Mouse (Mus musculus) hindlimb bud, embryonic 11.5 days (tissue): ENCODE results near the gene Ypel1.

Experiments used
- DNase-seq: peaks from one replicate; pipeline ENCODE4 v3.0.0-alpha.2; 2012; ENCODE audit warnings: low read depth, low spot score; ENCODE audit errors: extremely low spot score

Gene Ypel1

DNA sequence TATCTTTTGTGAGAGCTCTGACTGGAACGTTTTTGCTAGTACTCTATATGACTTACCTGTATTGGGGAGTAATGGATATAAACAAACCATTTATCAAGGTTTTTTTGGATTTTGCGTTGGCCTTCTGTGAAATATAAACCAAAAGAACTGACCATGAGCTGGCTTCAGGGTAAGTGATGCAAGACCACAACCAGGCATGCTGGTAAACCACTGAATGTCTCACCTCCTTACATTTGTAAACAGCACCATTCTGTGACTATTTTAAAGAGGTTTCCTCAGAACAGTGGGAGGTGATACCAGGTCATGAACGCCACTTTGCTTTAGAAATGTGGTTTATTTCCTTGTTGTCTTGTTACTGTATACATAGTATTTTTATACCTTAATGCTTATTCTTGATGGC is 16.7 kb downstream of the Ypel1 start:
- DNase-seq, result no peak

DNA sequence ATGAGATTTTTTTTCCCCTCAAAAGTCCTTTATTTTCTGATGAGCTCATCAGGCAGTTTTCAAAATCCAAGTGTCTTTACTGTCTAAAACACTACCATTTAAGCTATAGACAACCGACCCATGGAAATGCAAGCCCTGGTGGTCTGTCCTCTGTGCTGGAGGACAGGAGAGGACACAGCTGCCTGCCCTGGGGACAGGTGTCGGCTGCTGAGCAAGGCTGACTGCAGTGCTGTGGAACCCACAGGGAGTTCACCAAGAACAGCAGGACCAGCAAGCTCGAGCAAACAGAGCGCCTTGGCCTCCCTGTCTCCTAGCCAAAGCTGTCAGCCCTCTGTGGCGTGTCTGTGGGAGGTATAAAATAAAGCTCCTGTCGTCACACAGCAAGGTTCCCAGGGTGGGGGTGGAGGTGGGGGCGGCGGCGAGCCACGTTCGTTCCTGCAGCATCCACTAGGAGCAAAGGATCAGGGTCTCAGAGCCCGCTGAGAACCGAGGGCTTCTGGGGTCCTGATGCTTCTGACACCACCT is 17.2 kb downstream of the Ypel1 start:
- no peak for DNase-seq

DNA sequence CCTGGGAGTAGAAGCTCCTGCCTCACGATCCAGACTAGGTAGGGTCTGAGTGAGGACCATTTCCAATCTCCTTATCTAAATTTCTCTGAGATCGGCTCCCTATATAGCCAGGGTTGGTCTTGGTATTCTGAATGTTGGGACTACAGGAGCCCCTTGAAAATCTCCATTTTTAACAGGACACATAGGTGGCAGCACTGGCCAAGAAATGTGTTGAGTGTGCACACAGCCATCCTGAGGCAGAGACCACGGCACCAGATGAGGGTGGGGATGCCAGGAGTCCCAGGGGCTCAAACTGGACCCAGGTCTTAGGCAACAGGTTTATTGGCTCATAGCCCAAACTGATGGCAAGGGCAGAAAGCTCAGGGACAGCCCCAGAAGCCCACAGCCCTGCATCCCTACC is 18.9 kb downstream of the Ypel1 start:
- DNase-seq, result no peak

DNA sequence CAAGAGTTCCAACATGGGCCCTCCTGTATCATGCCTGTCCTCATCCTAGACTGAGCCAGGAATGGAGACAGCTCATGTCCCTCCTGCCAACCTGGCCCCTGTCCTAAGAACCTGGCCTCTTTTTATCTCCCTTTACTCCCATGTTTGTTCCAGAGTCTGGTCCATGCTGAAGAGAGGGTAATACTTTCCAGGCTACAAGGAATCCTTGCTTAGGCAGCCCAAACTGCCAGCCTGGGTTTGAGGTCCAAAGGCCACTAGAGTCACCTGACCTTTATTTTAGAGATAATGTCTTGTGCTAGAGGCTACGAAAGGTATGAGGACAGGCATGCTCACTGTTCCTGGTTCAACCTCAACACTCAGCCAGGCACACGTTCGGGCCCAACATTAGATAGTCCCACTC is 27.4 kb downstream of the Ypel1 start:
- no peak for DNase-seq

DNA sequence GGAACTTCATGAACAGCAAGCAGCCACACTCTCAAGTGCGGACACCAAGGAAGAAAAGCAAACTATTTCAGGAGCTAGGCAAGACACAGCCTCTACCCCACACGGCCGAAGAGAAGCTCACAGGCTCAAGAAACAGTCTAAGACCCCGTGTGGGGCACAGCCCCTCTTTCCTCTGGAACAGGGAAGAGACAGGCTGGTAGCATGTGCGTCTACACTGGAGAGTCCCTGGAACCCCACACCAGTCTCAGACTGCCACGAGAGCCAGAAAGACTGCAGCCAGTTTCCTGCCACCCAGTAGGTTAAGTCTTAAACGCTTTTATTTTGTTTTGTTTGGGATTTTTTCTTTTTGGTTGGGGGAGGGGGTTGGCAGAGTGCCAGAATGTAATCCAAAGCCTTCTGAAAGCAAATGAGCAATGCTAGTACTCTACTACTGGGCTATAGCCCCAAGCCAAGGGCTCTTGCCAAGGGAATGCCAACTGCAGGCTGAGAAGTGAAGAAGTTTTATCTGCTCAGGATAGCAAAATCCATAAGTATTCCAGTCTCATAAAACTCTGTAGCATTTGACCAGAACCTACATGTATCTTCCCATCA is 33.2 kb downstream of the Ypel1 start:
- no peak for DNase-seq

DNA sequence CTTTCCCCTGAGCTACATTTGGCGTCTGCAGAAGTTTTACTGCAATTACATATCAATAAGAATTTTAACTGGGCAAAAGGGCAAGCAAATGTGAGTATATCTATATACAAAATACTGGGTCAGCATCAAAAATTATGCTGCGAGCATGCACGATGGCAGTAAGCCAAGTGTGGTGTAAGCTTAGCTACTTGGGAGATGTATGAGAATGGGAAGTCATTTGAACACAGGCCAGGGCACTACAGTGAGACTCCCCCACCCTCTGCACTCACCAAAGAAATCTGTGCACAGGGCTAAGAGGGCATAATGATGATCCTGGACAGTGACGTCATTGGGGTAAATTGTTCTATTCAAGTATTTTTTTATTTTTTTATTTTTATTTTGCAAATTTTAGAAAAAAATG is 35.1 kb downstream of the Ypel1 start:
- no peak for DNase-seq

DNA sequence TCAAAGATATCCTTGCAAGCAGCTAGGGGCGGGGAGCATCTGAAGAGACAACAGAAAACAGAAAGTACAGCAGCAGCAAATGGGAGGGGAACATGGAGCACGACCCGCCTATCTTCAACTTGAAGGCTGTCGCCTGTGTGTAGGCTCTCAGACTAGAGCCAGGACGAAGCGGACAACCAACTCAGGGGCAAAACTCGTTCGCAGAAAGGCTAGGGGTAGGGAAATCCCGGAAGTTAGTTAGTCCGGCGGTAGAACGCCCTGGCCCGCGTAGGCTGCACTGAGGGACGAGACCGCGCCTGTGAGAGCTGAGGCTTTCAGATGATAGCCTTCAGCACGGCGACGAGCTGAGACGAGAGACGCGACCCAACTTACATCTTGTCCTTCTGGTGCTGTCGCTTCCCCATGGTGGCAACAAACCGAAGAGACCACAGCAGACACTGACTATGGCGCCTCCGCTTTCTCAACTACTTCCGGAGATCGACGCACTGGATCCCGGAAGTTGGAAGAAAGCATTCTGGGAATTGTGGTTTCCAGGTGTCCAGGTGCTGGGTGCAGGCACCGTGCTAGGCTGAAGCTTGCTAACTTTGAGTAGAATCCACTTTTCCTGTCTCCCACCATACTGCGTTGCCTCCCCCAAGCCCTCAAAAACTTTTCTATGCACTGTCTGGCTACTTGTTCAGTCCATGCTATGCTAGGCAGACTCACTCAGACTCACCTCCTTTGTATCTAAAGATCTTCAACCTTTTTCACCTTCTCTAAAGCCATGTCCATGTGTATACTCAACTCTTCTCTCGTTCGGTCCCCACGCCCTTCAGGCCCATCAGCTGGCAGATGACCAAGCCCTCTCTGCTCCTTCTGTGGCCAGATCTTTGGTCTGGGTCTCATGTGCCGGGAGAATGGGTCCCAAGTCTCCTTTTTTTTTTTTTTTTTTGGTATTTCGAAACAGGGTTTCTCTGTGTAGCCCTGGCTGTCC is 41.6 kb downstream of the Ypel1 start, which contains the start of gene Ppil2:
Gene Ppil2 (minus strand): TSS at position 487 of the 973 bp plus-strand sequence.
- peak; percentile 50 for DNase-seq

DNA sequence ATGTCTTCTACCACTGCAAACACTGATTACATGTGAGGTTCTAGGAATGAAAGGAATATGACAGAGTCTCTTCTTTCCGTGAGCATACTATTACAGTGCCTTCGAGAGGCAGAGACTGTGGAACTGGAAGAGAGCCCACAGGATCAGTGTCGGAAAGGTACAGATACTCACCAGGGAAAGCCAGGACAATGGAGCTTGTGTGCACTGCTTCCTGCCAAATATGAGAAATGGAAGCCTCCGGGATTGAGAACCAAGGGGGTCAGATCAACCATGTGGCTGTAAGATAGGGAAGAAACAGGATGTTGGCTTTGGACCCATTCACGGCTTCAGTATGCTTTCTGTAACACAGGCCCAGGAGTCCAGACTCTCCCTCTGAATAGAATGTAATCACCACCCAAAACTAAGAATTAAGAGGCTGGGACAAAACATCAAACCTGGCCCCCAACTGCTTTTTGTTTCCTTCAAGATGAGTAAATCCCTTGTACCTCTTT is 47.9 kb downstream of the Ypel1 start:
- no peak for DNase-seq

GRCm38 (mm10) chr16:17121569-17121968 is 52.1 kb downstream of the Ypel1 start:
- DNase-seq, result no peak

- no peak for DNase-seq
Measured at GRCm38 (mm10) chr16:17124119-17124870, 54.8 kb downstream of the Ypel1 start.

GRCm38 (mm10) chr16:17124871-17125520 is 55.5 kb downstream of the Ypel1 start, which contains the start of gene 2610318N02Rik:
Gene 2610318N02Rik (minus strand): TSS chr16:17125167.
- DNase-seq, result peak; percentile 81

GRCm38 (mm10) chr16:17127292-17127691 is 57.8 kb downstream of the Ypel1 start:
- no peak for DNase-seq

DNA sequence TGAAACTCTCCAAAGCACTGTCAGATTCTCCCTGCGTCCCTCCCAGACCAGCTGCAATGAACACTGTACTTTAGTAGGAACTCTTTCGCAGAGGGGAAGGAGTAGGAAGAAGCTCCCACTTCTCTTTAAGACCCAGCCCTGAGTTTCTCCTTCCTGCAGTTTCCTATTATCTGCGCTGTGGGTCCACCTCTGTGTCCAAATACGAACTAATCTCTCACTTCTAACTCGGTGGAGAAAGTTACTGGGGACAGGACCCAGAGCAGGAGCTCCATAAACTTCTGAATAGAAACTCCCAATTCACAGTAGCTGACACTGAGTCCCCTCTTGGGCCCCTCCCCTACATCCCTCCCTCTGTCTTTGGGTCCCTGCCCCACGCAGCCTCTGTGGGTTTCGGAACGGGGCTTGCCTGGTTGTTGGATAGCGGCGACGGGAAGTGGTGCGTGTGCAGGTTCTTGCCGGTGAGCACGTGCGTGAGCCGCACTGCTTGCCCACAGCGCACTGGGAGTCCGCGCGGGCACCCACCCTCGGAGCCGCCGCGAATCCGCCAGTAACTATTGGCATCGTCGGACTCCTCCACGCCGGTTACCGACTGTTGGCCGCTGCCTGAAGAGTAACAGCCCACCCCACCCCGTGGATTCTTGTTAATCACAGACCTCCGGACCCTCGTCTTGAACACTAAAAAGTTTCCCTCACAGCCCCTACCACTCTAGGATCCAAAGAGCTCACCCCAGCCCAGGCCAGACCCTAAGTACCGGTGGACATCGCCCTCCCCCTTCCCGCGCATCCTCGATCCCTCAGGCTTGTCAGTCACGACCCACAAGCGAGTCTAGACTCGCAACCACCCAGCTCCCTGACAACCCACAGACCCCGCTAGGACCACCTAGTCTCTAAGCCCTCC is 61.9 kb downstream of the Ypel1 start:
- DNase-seq, result no peak

- peak; percentile 81 for DNase-seq
Measured at GRCm38 (mm10) chr16:17132089-17132905, 62.8 kb downstream of the Ypel1 start, which contains the start of gene Sdf2l1. Gene Sdf2l1 (minus strand): TSS chr16:17132383.

- DNase-seq, result no peak
Measured at GRCm38 (mm10) chr16:17132906-17133200, 63.4 kb downstream of the Ypel1 start.
